Mouse (Mus musculus): ENCODE results near the gene Sct.

GRCm38 (mm10) chr7:141301386-141301785 lies 22.5 kb upstream of the Sct start:
- no peak for TF ChIP-seq CTCF (IDR thresholded peaks at IDR 0.05)
- no peak for TF ChIP-seq EP300 (IDR thresholded peaks at IDR 0.05)
